Mouse (Mus musculus) liver, embryonic 12.5 days (tissue): ENCODE results near the gene Gm21983. TPM values are rescaled to one million over a fixed set of nuclear protein-coding genes. Genes with fewer than 3 reads are reported as not detected.

Experiments used
- ATAC-seq: fragments of 200-750 bp; cut with Nextera tagmentation; 2 replicates; pipeline ENCODE4 v1.8.0; 2017; ENCODE audit warnings: moderate number of reproducible peaks, mild to moderate bottlenecking, moderate library complexity
- H3K27ac ChIP-seq: fragments of 300-500 bp; sonication (generic); 2 replicates; pipeline ENCODE4 v1.5.1; 2016; ENCODE audit warnings: mild to moderate bottlenecking
- H3K27me3 ChIP-seq: fragments of 300-500 bp; sonication (generic); replicated peaks from 2 replicates; pipeline ENCODE4 v1.6.1; 2016; ENCODE audit warnings: mild to moderate bottlenecking, moderate library complexity
- H3K36me3 ChIP-seq: fragments of 300-500 bp; sonication (generic); 2 replicates; pipeline ENCODE4 v1.6.1; 2016; ENCODE audit warnings: mild to moderate bottlenecking, moderate library complexity
- H3K4me1 ChIP-seq: fragments of 300-500 bp; sonication (generic); 2 replicates; pipeline ENCODE4 v1.6.1; 2016
- H3K4me2 ChIP-seq: fragments of 300-500 bp; sonication (generic); 2 replicates; pipeline ENCODE4 v1.6.1; 2016; ENCODE audit warnings: mild to moderate bottlenecking, moderate library complexity
- H3K4me3 ChIP-seq: fragments of 300-500 bp; sonication (generic); 2 replicates; pipeline ENCODE4 v1.5.1; 2016; ENCODE audit warnings: mild to moderate bottlenecking, moderate library complexity
- H3K9ac ChIP-seq: fragments of 300-500 bp; sonication (generic); 2 replicates; pipeline ENCODE4 v1.6.1; 2016; ENCODE audit warnings: mild to moderate bottlenecking, moderate library complexity
- H3K9me3 ChIP-seq: fragments of 300-500 bp; sonication (generic); replicated peaks from 2 replicates; pipeline ENCODE4 v1.6.1; 2016; ENCODE audit warnings: mild to moderate bottlenecking, moderate library complexity
- WGBS: fragments of 180-500 bp; shearing (Covaris S2); methylation state at CpG from one replicate; pipeline ENCODE4 v1.1.7; 2016; ENCODE audit not compliant: insufficient replicate concordance; 5-methylcytosine and 5-hydroxymethylcytosine counted together
- polyA plus RNA-seq: library from polyadenylated mRNA; unstranded; fragments of >200 nt; fragmentation: Nextera tagmentation; extraction: Ambion mirVana; gene quantifications from 2 replicates; pipeline ENCODE4 v1.2.1, GENCODE M21; 2016

Gene Gm21983
- polyA plus RNA-seq, 1 experiment from 2014 or later = not detected

DNA sequence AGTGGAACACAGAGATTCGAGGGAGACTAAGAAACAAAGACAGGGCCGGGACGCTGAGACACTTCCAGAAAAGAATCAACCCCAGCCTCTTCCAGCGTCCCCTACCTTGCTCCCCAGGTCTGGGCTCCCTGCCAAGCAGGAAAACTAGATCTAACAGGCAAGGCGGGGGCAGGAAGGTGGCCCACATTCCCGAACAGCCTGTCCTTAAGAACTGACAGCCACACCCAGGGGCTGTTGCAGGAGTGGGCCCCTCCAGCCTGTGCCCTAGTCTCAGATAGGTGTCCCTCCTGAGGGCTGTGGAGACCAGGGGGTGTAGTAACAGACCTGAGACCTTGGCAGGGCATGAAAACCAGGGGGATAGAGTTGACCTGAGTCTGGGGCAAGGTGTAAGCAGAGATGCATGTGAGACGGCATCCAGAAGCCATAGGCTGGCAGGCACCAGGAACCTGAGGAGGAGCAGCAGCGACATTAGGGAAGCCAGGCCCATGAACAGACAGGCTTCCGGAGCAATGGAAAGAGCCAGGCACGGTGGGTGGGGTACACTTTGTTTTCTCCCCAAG is 27.6 kb downstream of the Gm21983 start, which contains the start of gene Cyp2t4:
Gene Cyp2t4 (plus strand): TSS at position 510 of the 560 bp plus-strand sequence.
- Histone ChIP-seq H3K9me3 (no peaks in the 10 kb centered on the region), H3K4me3 (no peak within 1 kb of the TSS), H3K27ac (no peak within 1 kb of the TSS), H3K36me3 (peaks cover 14% of the 10 kb centered on the region), H3K4me2 (no peak within 1 kb of the TSS), H3K27me3 (no peaks in the 10 kb centered on the region), H3K4me1 (no peaks in the 10 kb centered on the region), H3K9ac (no peak within 1 kb of the TSS)
- 68% methylated on average over 10 of the region's 10 CpGs for WGBS
- ATAC-seq = no peak

DNA sequence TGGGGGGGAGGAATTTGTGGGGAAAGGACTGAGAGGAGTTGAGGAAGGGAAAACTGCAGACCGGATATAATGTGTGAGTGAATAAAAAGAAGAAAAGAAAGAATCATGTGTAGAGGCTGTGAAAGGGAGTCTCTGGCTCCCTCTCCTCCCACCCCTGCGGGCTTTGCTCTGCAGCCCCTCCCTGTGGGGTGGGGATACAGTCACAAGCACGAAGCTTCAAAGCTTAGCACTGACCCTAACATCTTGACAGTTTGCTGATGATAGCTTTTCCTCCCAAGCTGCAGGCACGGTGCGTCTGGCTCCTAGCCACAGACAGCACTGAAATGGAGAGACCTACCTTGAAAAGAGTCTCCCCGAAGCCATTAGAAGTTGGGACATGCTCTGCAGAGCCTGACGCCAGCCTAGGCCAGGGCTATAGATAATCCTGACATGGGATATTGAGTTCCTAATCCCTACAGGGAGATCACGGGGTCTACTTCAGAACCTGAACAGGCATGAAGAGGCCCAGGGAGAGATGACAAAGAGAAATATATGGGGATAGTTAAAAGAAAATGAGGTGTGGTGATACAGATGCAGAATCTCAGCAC is 44.4 kb downstream of the Gm21983 start:
- Histone ChIP-seq H3K4me3 (no peak overlapping the region), H3K27ac (no peak overlapping the region), H3K4me1 (0 out of 2 replicates have a peak, but pooled peaks cover 4% of the 10 kb centered on the region), H3K27me3 (no peaks in the 10 kb centered on the region), H3K9me3 (peaks cover 12% of the 10 kb centered on the region), H3K4me2 (no peak overlapping the region), H3K9ac (no peak overlapping the region), H3K36me3 (no peaks in the 10 kb centered on the region)
- no peak for ATAC-seq
- WGBS = 54% methylated on average over 8 of the region's 8 CpGs

DNA sequence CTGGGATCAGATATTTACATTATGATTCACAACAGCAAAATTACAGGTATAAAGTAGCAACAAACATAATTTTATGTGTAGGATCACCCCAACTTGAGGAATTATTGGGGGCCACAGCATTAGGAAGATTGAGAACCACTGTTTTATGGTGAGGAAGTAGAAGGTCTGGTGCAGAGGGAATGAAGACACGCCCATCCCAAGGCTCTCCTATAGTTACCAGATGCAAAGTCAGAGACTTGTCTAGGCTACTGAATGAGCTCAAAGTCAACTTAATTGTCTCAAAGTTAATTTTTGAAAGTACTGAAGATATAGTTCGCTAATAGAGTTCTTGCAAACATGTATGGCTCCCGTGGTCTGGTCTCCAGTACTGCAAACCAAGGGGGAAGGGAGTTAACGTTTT is 47.1 kb downstream of the Gm21983 start:
- H3K4me2 ChIP-seq = no peak overlapping the region
- no peaks in the 10 kb centered on the region for H3K36me3 ChIP-seq
- no peaks in the 10 kb centered on the region for H3K27me3 ChIP-seq
- H3K9me3 ChIP-seq = 0 out of 2 replicates have a peak, but pooled peaks cover 2% of the 10 kb centered on the region
- 62% methylated on average over 4 of the region's 4 CpGs for WGBS
- no peak for ATAC-seq
- 0 out of 2 replicates have a peak, but pooled peaks cover 4% of the 10 kb centered on the region for H3K4me1 ChIP-seq
- H3K4me3 ChIP-seq = no peak overlapping the region
- no peak overlapping the region for H3K27ac ChIP-seq
- H3K9ac ChIP-seq = no peak overlapping the region

DNA sequence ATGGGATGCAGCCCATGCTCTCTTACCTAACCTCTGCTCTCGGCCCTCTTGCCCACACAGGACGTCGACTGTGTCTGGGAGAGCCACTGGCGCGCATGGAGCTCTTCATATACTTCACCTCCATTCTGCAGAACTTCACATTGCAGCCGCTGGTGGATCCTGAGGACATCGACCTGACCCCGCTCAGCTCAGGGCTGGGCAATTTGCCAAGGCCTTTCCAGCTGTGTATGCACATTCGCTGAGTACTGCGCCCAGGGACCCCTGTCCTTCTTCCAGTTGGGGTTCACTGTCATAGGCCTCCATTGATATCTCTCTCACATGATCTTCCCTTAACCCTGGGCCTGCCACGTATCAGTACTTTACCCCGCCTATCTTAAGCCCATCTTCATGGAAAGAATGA is 47.7 kb downstream of the Gm21983 start:
- no peak for ATAC-seq
- Histone ChIP-seq H3K9ac (no peak overlapping the region), H3K4me3 (no peak overlapping the region), H3K27me3 (no peaks in the 10 kb centered on the region), H3K4me1 (0 out of 2 replicates have a peak, but pooled peaks cover 4% of the 10 kb centered on the region), H3K4me2 (0 out of 2 replicates have a peak overlapping the region, but pooled peaks have one; percentile 10), H3K36me3 (no peaks in the 10 kb centered on the region), H3K27ac (no peak overlapping the region), H3K9me3 (0 out of 2 replicates have a peak, but pooled peaks cover 2% of the 10 kb centered on the region)
- 56% methylated on average over 12 of the region's 12 CpGs for WGBS

DNA sequence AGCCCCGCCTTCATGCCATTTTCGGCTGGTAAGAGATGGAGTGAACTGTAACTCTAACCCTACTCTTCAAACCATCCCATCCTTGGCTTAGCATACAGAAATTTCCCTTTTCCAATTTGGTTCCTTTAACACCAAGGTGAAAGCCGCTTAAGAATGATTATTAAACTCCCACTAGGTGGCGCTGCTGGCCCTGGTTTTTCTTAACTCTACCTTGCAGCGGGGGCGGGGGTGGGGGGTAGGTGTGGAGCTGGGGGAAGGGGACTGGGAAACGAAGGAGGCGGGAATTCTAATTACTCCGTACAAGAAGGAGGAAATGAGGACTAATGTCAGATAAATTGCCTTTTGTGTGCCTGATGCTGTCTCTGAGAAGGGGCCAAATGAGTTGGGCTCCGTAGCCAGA is 48.3 kb downstream of the Gm21983 start:
- Histone ChIP-seq H3K4me2 (0 out of 2 replicates have a peak overlapping the region, but pooled peaks have one; percentile 10), H3K4me3 (no peak overlapping the region), H3K27ac (no peak overlapping the region), H3K36me3 (no peaks in the 10 kb centered on the region), H3K9me3 (0 out of 2 replicates have a peak, but pooled peaks cover 2% of the 10 kb centered on the region), H3K9ac (no peak overlapping the region), H3K27me3 (no peaks in the 10 kb centered on the region), H3K4me1 (0 out of 2 replicates have a peak, but pooled peaks cover 4% of the 10 kb centered on the region)
- WGBS = 14% methylated on average over 10 of the region's 10 CpGs
- no peak for ATAC-seq

DNA sequence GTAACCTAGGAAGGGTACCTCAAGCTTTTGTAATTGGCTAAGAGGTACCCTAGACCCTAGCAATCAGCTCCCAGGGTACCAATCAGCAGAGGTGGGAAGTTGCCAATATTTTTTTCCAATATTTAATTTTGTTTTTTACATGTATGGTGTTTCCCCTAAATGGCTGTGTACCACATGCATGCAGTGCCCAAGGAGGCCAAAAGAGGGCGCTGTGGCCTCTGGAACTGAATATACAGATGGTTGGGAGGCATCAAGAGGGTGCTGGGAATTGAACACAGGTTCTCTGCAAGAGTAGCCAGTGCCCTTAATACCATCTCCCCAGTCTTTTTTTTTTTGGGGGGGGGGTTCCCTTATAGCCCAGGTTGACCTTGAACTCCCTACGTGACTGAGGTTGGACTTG is 49.5 kb downstream of the Gm21983 start:
- 0 out of 2 replicates have a peak, but pooled peaks cover 4% of the 10 kb centered on the region for H3K4me1 ChIP-seq
- H3K4me2 ChIP-seq = no peak overlapping the region
- H3K27ac ChIP-seq = no peak overlapping the region
- 54% methylated on average over 2 of the region's 2 CpGs for WGBS
- no peaks in the 10 kb centered on the region for H3K36me3 ChIP-seq
- ATAC-seq = no peak
- H3K9me3 ChIP-seq = 0 out of 2 replicates have a peak, but pooled peaks cover 2% of the 10 kb centered on the region
- H3K27me3 ChIP-seq = no peaks in the 10 kb centered on the region
- H3K9ac ChIP-seq = no peak overlapping the region
- H3K4me3 ChIP-seq = no peak overlapping the region

DNA sequence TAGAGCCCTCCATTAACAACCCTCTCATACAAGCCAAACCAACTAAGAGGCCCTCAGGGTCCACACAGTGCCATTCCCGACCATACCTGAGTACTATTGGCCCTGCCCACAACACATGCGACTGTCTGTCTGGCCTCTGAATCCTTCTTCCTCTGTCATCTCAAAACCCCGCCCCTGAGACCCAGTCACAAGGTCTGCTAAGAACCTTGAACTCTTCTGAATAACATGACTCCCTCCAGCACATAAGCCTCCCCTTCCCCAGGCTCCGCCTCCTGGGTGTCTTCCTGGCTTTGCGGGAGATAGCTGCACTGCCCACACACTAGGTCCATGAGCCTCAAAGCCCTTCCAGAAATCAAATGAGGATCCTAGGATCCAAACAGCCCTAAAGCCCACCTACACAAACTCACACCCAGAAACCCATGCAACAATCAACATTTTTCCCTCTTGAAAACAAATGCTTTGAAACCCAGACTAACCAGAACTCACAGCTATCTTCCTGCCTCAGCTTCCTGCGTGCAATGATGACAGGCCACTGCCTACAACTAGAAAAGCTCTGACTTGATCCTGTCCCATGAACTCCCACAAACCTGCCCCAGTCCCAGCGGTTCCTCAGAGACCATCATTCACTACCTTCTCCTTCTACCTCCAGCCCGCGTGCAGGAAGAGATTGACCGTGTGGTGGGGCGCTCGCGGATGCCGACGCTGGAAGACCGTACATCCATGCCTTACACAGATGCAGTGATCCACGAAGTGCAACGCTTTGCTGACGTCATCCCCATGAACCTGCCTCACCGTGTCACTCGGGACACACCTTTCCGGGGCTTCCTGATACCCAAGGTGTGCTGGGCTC is 50.1 kb downstream of the Gm21983 start:
- H3K36me3 ChIP-seq = no peaks in the 10 kb centered on the region
- H3K9me3 ChIP-seq = 0 out of 2 replicates have a peak, but pooled peaks cover 2% of the 10 kb centered on the region
- ATAC-seq = no peak
- 0 out of 2 replicates have a peak, but pooled peaks cover 4% of the 10 kb centered on the region for H3K4me1 ChIP-seq
- H3K27me3 ChIP-seq = no peaks in the 10 kb centered on the region
- no peak overlapping the region for H3K27ac ChIP-seq
- H3K4me3 ChIP-seq = no peak overlapping the region
- no peak overlapping the region for H3K9ac ChIP-seq
- 75% methylated on average over 22 of the region's 22 CpGs for WGBS
- H3K4me2 ChIP-seq = no peak overlapping the region

DNA sequence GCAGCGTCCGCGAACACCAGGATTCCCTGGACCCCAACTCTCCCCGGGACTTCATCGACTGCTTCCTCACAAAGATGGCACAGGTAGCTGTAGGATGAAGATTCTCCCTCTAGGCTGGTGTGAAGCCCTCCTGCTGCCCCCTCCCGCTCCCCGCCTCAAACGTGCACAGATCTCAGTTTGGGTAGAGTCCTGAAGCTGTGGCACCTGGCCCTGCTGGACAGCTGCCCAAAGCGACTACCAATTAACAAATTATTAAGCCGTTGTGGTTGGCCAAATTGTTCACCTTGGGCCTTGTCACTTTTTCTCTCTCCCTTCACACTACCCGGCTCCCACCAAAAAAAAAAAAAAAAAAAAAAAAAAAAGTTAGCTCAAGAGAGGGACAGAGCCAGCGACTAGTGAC is 51.1 kb downstream of the Gm21983 start:
- Histone ChIP-seq H3K4me2 (no peak overlapping the region), H3K27ac (no peak overlapping the region), H3K36me3 (no peaks in the 10 kb centered on the region), H3K9ac (no peak overlapping the region), H3K4me3 (no peak overlapping the region), H3K9me3 (0 out of 2 replicates have a peak, but pooled peaks cover 2% of the 10 kb centered on the region), H3K27me3 (no peaks in the 10 kb centered on the region), H3K4me1 (0 out of 2 replicates have a peak, but pooled peaks cover 4% of the 10 kb centered on the region)
- 78% methylated on average over 11 of the region's 12 CpGs for WGBS
- ATAC-seq = no peak

DNA sequence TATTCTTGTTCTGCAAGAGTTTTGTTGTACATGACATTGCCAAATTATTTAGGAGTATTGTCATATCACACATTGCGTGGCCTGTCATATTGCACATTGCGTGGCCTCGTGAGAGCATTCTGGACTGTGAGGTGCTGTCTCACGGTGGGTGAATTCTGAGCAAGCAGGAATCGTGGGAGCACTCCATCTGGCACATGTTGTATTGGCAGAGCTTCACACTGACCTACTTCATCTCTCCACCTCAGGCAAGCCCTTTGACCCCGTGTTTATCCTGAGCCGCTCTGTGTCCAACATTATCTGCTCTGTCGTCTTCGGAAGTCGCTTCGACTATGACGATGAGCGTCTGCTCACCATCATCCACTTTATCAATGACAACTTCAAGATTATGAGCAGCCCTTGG is 51.9 kb downstream of the Gm21983 start:
- Histone ChIP-seq H3K4me1 (0 out of 2 replicates have a peak, but pooled peaks cover 4% of the 10 kb centered on the region), H3K36me3 (no peaks in the 10 kb centered on the region), H3K4me2 (no peak overlapping the region), H3K4me3 (no peak overlapping the region), H3K27me3 (no peaks in the 10 kb centered on the region), H3K27ac (no peak overlapping the region), H3K9ac (no peak overlapping the region), H3K9me3 (0 out of 2 replicates have a peak, but pooled peaks cover 2% of the 10 kb centered on the region)
- no peak for ATAC-seq
- 79% methylated on average over 13 of the region's 13 CpGs for WGBS

DNA sequence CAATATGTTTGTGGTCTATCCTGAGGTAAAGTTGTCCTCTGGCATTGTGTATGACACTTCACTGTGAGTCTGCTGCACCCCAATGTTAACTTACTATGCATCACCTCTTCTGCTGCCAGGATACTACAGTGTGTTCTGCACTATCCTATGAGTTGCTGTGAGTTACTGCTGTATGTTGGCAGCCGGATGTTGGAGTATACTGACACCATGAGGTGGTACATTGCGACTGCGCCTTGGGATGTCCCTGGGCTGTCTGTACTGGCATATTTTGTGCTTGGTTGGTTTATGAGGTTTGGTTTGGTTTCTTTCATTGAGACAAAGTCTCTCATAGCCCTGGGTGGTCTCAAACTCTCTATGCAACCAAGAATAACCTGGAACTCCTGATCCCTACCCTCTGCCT is 52.7 kb downstream of the Gm21983 start:
- H3K36me3 ChIP-seq = no peaks in the 10 kb centered on the region
- ATAC-seq = no peak
- H3K4me3 ChIP-seq = no peak overlapping the region
- no peak overlapping the region for H3K4me2 ChIP-seq
- H3K4me1 ChIP-seq = 0 out of 2 replicates have a peak, but pooled peaks cover 4% of the 10 kb centered on the region
- 0 out of 2 replicates have a peak, but pooled peaks cover 2% of the 10 kb centered on the region for H3K9me3 ChIP-seq
- no peak overlapping the region for H3K27ac ChIP-seq
- H3K27me3 ChIP-seq = no peaks in the 10 kb centered on the region
- WGBS = 36% methylated on average over 3 of the region's 3 CpGs
- H3K9ac ChIP-seq = no peak overlapping the region

DNA sequence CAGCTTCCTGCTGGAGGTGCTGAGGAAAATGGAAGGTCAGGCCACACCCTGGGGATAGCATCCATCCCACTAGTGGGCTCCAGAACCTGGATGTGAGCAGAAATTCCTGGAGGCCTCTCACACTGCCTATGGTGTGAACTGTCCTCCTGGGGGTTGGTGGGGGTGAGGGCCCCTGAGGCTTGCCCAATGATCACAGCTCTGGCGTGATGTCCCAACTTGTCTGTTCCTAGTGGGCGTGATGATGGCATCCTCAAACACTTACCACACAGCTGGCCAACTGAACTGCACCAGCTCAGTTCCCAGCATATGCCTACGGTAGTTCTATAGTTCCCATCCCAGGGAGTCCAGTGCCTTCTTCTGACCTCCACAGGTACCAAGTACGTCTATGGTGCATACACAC is 55.9 kb downstream of the Gm21983 start:
- Histone ChIP-seq H3K4me1 (no peaks in the 10 kb centered on the region), H3K4me2 (no peak overlapping the region), H3K27me3 (no peaks in the 10 kb centered on the region), H3K27ac (no peak overlapping the region), H3K9me3 (no peaks in the 10 kb centered on the region), H3K36me3 (no peaks in the 10 kb centered on the region), H3K4me3 (no peak overlapping the region), H3K9ac (no peak overlapping the region)
- no peak for ATAC-seq
- WGBS = 65% methylated on average over 4 of the region's 4 CpGs
